Mouse (Mus musculus): ENCODE data around the gene Mia2.

Gene Mia2

DNA sequence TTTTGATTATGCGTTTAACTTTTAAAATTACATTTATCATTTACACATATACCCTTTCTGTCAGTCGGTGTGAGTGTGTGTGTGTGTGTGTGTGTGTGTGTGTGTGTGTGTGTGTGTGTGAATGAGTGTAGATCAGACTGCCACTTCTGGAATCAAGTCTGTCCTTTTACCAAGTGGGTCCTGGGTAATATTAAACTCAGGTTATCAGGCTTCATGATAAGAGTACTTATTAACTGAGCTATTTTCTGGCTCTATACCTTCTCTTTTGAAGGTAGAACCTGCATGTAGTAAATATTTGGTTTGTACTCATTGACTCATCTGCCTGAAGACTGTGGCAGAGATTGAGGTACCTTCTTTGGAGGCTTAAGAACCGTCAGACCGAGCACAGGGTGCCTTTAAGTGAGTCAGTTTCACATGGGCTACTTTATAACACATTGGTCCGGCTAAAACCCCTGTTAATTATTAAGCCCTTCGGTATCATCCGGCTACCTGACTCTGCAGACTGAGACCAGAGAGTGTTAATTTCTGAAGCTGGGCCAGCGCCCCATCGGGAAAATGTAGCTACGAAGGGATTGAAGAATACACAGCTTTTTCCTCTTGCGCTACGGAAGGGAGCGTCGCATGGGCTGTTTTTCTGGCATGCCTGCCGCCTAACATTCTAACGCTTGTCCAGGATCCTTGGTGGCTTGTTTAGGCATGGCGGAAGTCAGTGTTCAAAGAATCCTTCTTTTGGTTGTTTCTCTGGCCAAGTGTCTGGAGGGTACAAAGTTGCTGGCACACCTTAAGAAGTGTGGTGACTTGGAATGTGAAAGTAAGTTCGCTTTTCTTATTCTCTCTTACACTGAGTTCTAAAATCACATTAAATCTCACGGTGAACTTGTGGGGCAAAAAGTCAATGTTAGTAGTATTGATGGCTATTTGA, at the start of gene Mia2:
TSS of gene Mia2 (plus strand) at position 696 of the 922 bp plus-strand sequence.
- whole genome bisulfite sequencing = 83% methylated on average over 19 of the region's 19 CpGs

DNA sequence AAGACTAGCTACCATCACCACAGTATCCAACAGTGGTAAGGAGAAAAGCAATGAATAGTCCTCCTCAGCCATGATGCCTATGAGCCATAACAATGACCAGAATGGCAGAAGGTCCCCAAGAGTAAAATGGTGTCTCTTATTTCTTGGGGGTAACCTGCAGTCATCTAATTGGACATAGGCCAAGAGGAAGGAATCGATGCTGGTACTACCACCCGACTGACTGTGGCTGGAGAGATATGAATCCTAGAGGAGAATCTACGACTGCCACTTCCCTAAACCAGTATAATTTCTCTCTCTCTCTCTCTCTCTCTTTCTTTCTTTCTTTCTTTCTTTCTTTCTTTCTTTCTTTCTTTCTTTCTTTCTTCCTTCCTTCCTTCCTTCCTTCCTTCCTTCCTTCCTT, 43.1 kb upstream of the Mia2 start:
- 90% methylated on average over 3 of the region's 3 CpGs for WGBS

GRCm38 (mm10) chr12:59053166-59053565, 42.4 kb upstream of the Mia2 start:
- 94% methylated on average over 5 of the region's 5 CpGs for WGBS

GRCm38 (mm10) chr12:59055196-59055850, 40.3 kb upstream of the Mia2 start:
- 73% methylated on average over 4 of the region's 4 CpGs for WGBS

GRCm38 (mm10) chr12:59056222-59056621, 39.4 kb upstream of the Mia2 start:
- WGBS = 98% methylated on average over 11 of the region's 11 CpGs

DNA sequence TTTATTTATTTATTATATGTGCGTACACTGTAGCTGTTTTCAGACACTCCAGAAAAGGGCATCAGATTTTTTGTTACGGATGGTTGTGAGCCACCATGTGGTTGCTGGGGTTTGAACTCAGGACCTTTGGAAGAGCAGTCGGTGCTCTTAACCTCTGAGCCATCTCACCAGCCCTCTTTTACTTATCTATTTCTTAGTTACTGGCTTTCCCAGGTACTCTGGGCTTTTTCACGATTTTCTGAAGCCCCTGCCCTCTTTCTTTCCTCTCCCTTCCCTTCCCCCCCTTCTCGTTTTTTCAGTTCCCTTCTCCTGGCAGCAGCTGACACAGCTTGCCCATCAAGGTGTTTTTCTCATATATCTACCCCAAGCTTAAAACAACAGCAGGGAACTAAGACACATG, 37.4 kb upstream of the Mia2 start:
- 77% methylated on average over 5 of the region's 5 CpGs for WGBS

DNA sequence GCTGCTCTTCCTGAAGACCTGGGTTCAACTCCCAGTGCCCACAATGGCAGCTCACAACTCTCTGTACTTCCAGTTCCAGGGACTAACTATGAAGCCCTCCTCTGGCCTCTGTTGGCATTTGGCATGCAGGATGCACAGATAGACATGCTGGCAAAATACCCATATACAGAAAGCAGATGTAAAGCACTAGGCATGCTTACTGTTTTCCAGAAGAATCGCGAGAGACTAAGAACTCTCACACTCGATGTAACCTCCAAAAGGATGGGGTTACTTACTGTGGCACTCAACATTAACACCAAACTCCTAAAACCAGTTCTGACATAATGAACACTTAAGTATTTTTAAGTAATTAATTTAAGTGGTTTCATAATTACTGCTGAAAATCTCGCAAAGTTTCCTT, 35.3 kb upstream of the Mia2 start:
- WGBS = 15% methylated on average over 4 of the region's 4 CpGs

- under 1% methylated on average over 49 of the region's 49 CpGs for WGBS
These were observed 34.5 kb upstream of the Mia2 start, which contains the start of gene Trappc6b for GRCm38 (mm10) chr12:59060993-59061595. Gene Trappc6b (minus strand): TSS chr12:59061472.

DNA sequence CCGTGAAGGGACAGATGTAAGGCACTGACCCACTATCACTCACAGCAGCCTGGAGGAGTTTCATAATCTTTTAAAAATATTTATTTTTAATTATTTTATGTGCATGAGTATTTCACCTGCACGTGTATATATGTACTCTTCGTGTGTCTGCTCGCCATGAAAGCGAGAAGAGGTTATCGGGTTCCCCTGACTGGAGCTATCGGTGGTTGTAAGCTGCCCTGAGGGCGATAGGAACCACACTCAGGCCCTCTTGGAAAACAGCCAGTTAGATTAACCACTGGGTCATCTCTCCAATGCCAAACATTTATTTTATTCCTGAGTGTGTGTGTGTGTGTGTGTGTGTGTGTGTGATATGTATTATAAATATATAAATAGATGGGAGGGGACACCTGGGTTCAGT, 30.8 kb upstream of the Mia2 start:
- WGBS = 81% methylated on average over 8 of the region's 8 CpGs

- WGBS = 60% methylated on average over 3 of the region's 3 CpGs
These were observed 29.8 kb upstream of the Mia2 start for GRCm38 (mm10) chr12:59065776-59066175.

DNA sequence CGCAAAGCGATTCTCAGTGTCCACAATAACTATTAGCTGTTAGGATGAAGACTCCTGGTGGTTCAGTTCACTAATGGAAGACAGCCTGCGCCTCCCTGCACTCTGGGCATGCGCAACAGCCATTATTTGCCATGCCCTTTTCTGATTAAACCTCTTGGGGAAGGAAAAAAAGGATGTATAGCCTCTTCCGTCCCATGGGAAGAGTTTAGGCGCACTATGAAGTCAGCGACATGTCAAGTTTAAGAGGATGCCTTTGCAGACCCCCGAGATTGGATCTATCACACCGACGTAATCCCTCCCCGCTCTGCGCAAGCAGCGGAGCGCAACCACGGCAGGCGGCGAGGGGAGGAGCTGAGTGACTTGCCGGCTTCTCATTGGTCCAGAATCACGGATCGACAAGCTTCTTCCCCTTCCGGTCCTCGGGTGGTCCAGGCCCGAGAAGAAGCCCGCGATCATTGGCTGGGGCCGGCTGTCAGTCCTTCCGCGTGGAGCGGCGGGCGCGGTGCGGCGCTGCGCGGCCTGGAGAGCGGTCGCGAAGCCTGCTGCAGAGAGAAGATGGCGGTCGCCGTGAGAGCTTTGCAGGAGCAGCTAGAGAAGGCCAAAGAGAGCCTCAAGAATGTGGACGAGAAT, 29.0 kb upstream of the Mia2 start, which contains the start of gene Pnn:
TSS of gene Pnn (plus strand) at position 437 of the 630 bp plus-strand sequence.
- under 1% methylated on average over 43 of the region's 43 CpGs for WGBS

GRCm38 (mm10) chr12:59067095-59067494, 28.5 kb upstream of the Mia2 start:
- under 1% methylated on average over 41 of the region's 41 CpGs for WGBS

GRCm38 (mm10) chr12:59068791-59069190, 26.8 kb upstream of the Mia2 start:
- WGBS = 90% methylated on average over 13 of the region's 13 CpGs

GRCm38 (mm10) chr12:59072286-59072685, 23.3 kb upstream of the Mia2 start:
- WGBS = 60% methylated on average over 11 of the region's 11 CpGs

DNA sequence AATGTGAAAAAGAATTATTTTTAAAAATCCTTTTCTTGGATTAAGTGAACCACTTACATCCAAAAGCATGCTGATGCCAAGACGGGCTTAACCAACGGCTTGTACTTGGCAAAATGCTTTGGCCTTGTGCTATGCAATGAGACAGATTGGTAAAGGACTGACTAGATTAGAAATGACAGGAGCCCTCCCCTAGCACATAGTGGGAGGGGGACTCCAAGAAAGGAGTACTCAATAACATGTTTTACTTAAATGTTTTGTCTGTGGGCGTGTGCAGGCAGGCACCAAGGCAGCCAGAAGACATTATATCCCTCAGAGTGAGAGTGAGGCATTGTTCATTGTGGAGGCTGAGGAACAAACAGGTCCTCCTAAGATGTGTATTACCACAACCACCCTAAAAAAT, 21.5 kb upstream of the Mia2 start:
- WGBS = 44% methylated on average over 3 of the region's 3 CpGs

DNA sequence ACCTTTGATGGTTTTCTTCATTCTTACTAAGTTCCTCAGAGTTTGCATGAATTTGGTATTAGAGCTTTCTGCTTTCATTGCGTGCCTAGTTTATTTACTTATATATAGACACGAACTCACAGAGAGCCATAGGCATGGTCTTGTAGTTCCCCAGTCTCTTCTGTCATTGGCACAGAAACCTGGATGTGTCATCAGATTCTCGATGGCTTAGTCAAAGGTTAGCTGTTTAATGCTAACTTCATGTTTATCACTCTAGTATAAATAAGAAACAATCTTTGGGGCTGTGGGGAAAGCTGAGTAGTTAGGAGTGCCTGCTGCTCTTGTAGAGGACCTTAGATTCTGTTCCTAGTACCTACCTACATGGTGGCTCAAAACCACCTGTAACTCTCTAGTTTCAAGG, 18.6 kb upstream of the Mia2 start:
- WGBS = 86% methylated on average over 3 of the region's 3 CpGs

GRCm38 (mm10) chr12:59077883-59078282, 17.7 kb upstream of the Mia2 start:
- WGBS = 77% methylated on average over 3 of the region's 3 CpGs

- 92% methylated on average over 4 of the region's 4 CpGs for WGBS
These were observed 15.1 kb upstream of the Mia2 start for GRCm38 (mm10) chr12:59080461-59080860.

GRCm38 (mm10) chr12:59084446-59084845, 11.2 kb upstream of the Mia2 start:
- 74% methylated on average over 5 of the region's 5 CpGs for WGBS

- 86% methylated on average over 5 of the region's 5 CpGs for WGBS
These were observed 9.4 kb upstream of the Mia2 start for GRCm38 (mm10) chr12:59086171-59086570.

- 52% methylated on average over 2 of the region's 2 CpGs for WGBS
These were observed 2.1 kb upstream of the Mia2 start for GRCm38 (mm10) chr12:59093543-59093942.

GRCm38 (mm10) chr12:59104771-59105170, 9.2 kb downstream of the Mia2 start:
- WGBS = 77% methylated on average over 5 of the region's 5 CpGs
